Mouse (Mus musculus) ES-E14 (cell line): ENCODE results near the gene Tpd52l2. TPM values are rescaled to one million over a fixed set of nuclear protein-coding genes. Genes with fewer than 3 reads are reported as not detected.

Experiments used
- DNase-seq: peaks from one replicate; pipeline ENCODE4 v3.0.0-alpha.2; 2013; ENCODE audit warnings: low read depth, low spot score
- H3K27ac ChIP-seq: 2 replicates; pipeline ENCODE4 v1.5.1; 2012; ENCODE audit warnings: low read depth, mild to moderate bottlenecking, low read length, moderate library complexity, mixed read lengths; ENCODE audit not compliant: poor library complexity, insufficient read depth, severe bottlenecking
- H3K36me3 ChIP-seq: 2 replicates; pipeline ENCODE4 v1.6.1; 2012; ENCODE audit warnings: mild to moderate bottlenecking, low read length, moderate library complexity, mixed read lengths; ENCODE audit not compliant: control insufficient read depth, poor library complexity, insufficient read depth, severe bottlenecking
- H3K4me1 ChIP-seq, 2 experiments: fragments of 150-350 bp in 1 of 2; sonication (generic) in 1 of 2; 2 replicates each; pipeline ENCODE4 v1.6.1; 2012; ENCODE audit warnings: low read length in 2 of 2, mild to moderate bottlenecking in 1 of 2, mixed read lengths in 1 of 2; ENCODE audit not compliant: control insufficient read depth in 2 of 2, insufficient read depth in 2 of 2, poor library complexity in 1 of 2
- H3K4me3 ChIP-seq, 2 experiments: fragments of 150-350 bp in 1 of 2; sonication (generic) in 1 of 2; 2 replicates each; pipeline ENCODE4 v1.5.1; 2012; ENCODE audit warnings: low read length in 2 of 2, low read depth in 1 of 2, mild to moderate bottlenecking in 1 of 2, mixed read lengths in 1 of 2; ENCODE audit not compliant: insufficient read depth in 1 of 2, poor library complexity in 1 of 2, severe bottlenecking in 1 of 2
- H3K9ac ChIP-seq: 2 replicates; pipeline ENCODE4 v1.6.1; 2012; ENCODE audit warnings: low read depth, mild to moderate bottlenecking, low read length, mixed read lengths; ENCODE audit not compliant: poor library complexity, insufficient read depth, severe bottlenecking
- H3K9me3 ChIP-seq: fragments of 150-350 bp; sonication (generic); 2 replicates; pipeline ENCODE4 v1.6.1; 2012; ENCODE audit warnings: low read depth, mild to moderate bottlenecking, low read length; ENCODE audit not compliant: control insufficient read depth, insufficient read depth
- CHD2 ChIP-seq: IDR thresholded peaks from 2 replicates; pipeline ENCODE4 v1.6.1; 2014; ENCODE audit warnings: mild to moderate bottlenecking, low read depth, low read length, inconsistent platforms
- HCFC1 ChIP-seq: IDR thresholded peaks from 2 replicates; pipeline ENCODE4 v1.6.1; 2012; ENCODE audit warnings: low read length, inconsistent platforms, borderline replicate concordance; ENCODE audit not compliant: insufficient read depth
- MAFK ChIP-seq: IDR thresholded peaks from 2 replicates; pipeline ENCODE4 v1.6.1; 2014; ENCODE audit warnings: mild to moderate bottlenecking, low read depth, low read length, inconsistent platforms; ENCODE audit not compliant: insufficient read depth
- ZC3H11A ChIP-seq: IDR thresholded peaks from 2 replicates; pipeline ENCODE4 v1.6.1; 2012; ENCODE audit warnings: low read depth, mild to moderate bottlenecking, inconsistent platforms, low read length, borderline replicate concordance
- ZNF384 ChIP-seq: IDR thresholded peaks from 2 replicates; pipeline ENCODE4 v1.6.1; 2012; ENCODE audit warnings: low read depth, low read length, inconsistent platforms
- in situ Hi-C, 2 experiments: fragments of 600-800 bp; cut with MboI; formaldehyde crosslinking; loops; one replicate each; pipeline ENCODE4 v1.15.1; 2025; ENCODE audit warnings: low sequenced_read_pairs in 2 of 2, inconsistent platforms in 1 of 2; ENCODE audit not compliant: unreplicated experiment in 2 of 2
- total RNA-seq: library from RNA; depleted of rRNA; stranded (reverse); fragments of 300-350 nt; gene quantifications from 2 replicates; pipeline ENCODE4 v1.2.3, GENCODE M21; 2012

Gene Tpd52l2
- total RNA-seq, 1 experiment: 111 TPM

DNA sequence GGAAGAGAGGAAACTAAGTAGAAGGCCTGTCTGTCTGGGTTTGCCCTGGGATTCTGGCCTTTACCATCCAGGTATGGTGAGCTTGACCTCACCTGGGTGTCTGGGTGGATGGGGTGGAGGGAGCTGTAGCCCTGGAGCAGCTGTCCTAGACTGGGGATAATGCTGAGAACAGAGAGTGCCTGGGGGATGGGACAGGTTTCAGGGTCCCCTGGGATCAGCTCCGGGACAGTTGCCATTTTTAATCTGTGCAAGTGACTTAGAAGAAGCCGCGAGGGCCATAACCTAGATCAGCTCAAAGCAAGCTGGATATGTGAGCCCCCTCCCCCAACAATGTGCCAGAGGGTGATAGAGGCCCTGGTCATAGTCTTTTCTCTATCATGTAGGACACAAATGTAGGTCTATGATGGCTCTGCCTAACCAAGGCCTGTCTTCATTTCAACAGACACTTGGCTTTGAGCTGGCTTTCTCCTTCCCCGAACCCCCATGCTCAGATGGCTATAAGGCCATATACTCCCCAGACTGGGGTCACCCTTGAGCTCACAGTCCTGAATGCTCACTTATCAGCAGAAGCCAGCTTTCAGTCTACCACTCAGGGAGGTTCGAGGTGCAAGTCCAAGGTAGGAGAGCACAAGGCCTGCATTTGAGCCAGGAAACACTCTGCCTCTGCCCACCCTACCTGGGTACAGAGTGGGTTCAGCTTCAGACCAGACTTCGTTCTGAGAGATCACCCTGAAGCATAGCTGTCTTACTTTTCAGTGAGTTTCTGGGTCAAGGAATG lies 12.3 kb upstream of the Tpd52l2 start:
- Histone ChIP-seq H3K4me1 (peaks cover 0 to 9% of the 10 kb centered on the region in 2 experiments; a peak in 3 of 4 replicates), H3K36me3 (no peaks in the 10 kb centered on the region), H3K9me3 (no peaks in the 10 kb centered on the region), H3K9ac (no peak overlapping the region), H3K27ac (no peak overlapping the region), H3K4me3 (no peak overlapping the region)
- no peak for DNase-seq
- in situ Hi-C loops: no loop called here
- TF ChIP-seq MAFK (no peak), ZNF384 (no peak), ZC3H11A (no peak), CHD2 (no peak), HCFC1 (no peak)

DNA sequence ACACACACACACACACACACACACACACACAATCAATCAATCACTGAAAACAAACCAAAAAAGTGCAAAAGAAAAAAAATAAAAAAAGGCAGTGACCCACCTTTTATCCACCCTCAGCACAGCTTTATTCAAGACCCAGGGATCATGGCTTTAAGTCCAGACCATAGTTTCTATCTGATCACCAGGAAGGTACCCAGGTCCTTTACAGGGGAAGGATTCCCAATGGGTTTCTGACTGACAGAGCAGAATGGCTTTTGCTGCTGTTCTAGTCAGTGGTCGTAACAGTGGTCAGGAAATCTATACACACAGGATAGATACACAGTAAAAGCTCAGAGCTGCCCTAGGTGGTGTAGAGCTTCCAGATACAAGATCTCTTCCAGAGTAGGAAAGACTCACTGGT lies 11.2 kb upstream of the Tpd52l2 start:
- H3K9me3 ChIP-seq: no peaks in the 10 kb centered on the region
- TF ChIP-seq ZC3H11A (no peak), MAFK (no peak), ZNF384 (no peak), CHD2 (no peak)
- no peak overlapping the region for H3K27ac ChIP-seq
- in situ Hi-C loops: no loop called here
- no peaks in the 10 kb centered on the region for H3K36me3 ChIP-seq
- H3K4me1 ChIP-seq: peaks cover 0 to 9% of the 10 kb centered on the region in 2 experiments; a peak in 3 of 4 replicates
- H3K9ac ChIP-seq: no peak overlapping the region
- DNase-seq: no peak
- H3K4me3 ChIP-seq: no peak overlapping the region

DNA sequence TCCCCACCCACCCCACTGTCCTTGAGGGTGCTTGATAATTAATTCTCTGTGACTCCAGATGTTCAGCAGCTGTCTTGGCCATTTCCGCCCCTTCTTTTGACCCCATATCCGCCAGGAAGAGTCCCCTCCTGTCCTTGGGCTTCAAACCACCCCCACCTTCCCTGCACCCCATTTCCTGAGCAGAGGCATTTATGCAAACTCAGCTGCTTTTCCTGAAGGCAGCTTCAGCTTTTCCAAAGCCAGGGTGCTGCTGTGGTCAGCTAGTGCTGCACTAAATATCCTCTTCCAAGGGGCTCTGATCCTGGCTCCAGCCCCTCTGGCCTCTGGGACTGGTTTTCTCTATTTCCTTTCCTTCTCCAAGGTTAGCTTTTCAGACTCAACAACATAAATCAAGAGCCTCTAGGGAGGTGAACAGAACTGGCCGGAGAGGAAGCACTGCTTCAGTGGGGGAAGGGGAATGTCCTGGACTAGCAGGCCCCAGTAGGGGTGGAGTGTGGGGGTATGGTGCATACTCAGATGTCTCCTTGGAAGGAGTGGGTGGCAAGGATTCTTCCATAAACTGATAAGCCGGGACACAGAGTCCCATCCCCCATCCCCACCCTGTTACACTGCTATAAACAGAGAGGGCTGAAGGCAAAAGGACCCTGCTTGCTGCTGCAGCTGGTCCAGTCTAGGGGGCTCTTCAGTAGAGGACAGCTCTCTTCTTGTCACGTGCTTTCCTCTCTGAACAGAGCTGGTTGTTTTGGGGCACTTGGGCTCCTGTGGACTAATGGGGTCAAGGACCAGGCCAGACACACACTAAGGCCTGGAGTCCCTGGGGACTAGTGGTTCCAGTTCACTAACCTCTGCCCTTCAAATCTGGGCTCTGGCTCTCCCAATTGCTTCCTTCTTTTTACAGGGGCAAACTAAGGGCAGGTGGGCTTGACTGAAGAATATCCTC lies 9.3 kb upstream of the Tpd52l2 start:
- in situ Hi-C loops: no loop called here
- no peaks in the 10 kb centered on the region for H3K36me3 ChIP-seq
- H3K27ac ChIP-seq: no peak overlapping the region
- peaks cover 0 to 10% of the 10 kb centered on the region in 2 experiments; a peak in 3 of 4 replicates for H3K4me1 ChIP-seq
- no peak for TF ChIP-seq ZC3H11A
- TF ChIP-seq ZNF384: no peak
- TF ChIP-seq HCFC1: no peak
- peak; percentile 64; the same call in 1 of the 2 replicates for TF ChIP-seq MAFK
- no peaks in the 10 kb centered on the region for H3K9me3 ChIP-seq
- H3K4me3 ChIP-seq: no peak overlapping the region
- no peak overlapping the region for H3K9ac ChIP-seq
- no peak for DNase-seq

DNA sequence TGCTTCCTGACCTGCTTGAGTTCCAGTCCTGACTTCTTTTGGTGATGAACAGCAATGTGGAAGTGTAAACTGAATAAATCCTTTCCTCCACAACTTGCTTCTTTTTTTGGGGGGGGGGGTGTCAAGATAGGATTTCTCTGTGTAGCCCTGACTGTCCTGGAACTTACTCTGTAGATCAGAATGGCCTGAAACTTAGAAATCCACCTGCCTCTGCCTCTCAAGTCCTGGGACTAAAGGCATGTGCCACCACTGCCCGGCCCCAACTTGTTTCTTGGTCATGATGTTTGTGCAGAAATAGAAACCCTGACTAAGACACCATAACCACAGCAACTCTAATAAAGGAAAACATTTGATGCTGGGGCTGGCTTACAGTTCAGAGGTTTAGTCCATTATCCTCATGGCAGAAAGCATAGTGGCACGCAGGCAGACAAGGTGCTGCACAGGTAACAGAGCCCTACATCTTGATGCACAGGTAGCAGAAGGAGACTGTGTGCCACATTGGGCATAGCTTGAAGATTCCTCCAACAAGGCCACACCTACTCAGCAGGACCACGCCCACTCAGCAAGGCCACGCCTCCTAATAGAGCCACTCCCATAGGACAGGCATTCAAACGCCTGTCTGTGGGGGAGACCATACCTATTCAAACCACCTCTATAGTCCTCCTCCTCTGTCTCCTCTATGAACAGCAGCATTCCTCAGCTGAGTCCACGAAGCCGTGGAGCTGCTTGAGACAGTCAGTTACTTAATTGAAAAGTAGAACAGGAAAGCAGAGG lies 5.3 kb upstream of the Tpd52l2 start:
- no peak for TF ChIP-seq CHD2
- TF ChIP-seq HCFC1: no peak
- TF ChIP-seq ZC3H11A: no peak
- TF ChIP-seq MAFK: no peak
- no peak for TF ChIP-seq ZNF384
- peak overlapping the region in 1 of 2 experiments; percentile 28; a peak in 2 of 4 replicates for H3K4me3 ChIP-seq
- H3K27ac ChIP-seq: no peak overlapping the region
- in situ Hi-C loops: no loop called here
- H3K9ac ChIP-seq: no peak overlapping the region
- peaks cover 0 to 24% of the 10 kb centered on the region in 2 experiments; a peak in 3 of 4 replicates for H3K4me1 ChIP-seq
- no peaks in the 10 kb centered on the region for H3K9me3 ChIP-seq
- H3K36me3 ChIP-seq: no peaks in the 10 kb centered on the region
- peak; percentile 83 for DNase-seq
